Mouse (Mus musculus): ENCODE measurements around the gene Arhgap25.

The Arhgap25 gene

GRCm38 (mm10) chr6:87443253-87443652 lies 89.8 kb downstream of the Arhgap25 start:
- no peak for DNase-seq

- no peak for DNase-seq
Measured at GRCm38 (mm10) chr6:87436745-87437144, 96.3 kb downstream of the Arhgap25 start.

- no peak for DNase-seq
Measured at GRCm38 (mm10) chr6:87435791-87436190, 97.3 kb downstream of the Arhgap25 start.

GRCm38 (mm10) chr6:87428487-87429044 lies 104.5 kb downstream of the Arhgap25 start, which contains the start of gene Bmp10:
Bmp10 (plus strand) TSS chr6:87428994.
- DNase-seq, result no peak

GRCm38 (mm10) chr6:87427616-87428015 lies 105.4 kb downstream of the Arhgap25 start:
- DNase-seq, result no peak

- DNase-seq, result no peak
Measured at GRCm38 (mm10) chr6:87426954-87427353, 106.1 kb downstream of the Arhgap25 start.

GRCm38 (mm10) chr6:87424037-87424816 lies 108.8 kb downstream of the Arhgap25 start:
- DNase-seq, result peak; percentile 12

- DNase-seq, result no peak
Measured at GRCm38 (mm10) chr6:87422304-87422703, 110.8 kb downstream of the Arhgap25 start.

GRCm38 (mm10) chr6:87412011-87412410 lies 121.0 kb downstream of the Arhgap25 start:
- DNase-seq, result no peak

Data from liver (tissue).